Mouse (Mus musculus) mammary gland, adult 2 months (tissue): ENCODE measurements around the gene Actc1. TPM values are rescaled to one million over a fixed set of nuclear protein-coding genes. Genes with fewer than 3 reads are reported as not detected.

Experiments
- polyA plus RNA-seq: library from polyadenylated mRNA; depleted of rRNA; stranded (reverse); fragments of >200 nt; gene quantifications from 2 replicates; pipeline ENCODE4 v1.2.3, GENCODE M21; 2012; ENCODE audit warnings: low replicate concordance; rRNA removed

Actc1 gene
- 2.1 and 75.4 TPM in 2 replicates for polyA plus RNA-seq

DNA sequence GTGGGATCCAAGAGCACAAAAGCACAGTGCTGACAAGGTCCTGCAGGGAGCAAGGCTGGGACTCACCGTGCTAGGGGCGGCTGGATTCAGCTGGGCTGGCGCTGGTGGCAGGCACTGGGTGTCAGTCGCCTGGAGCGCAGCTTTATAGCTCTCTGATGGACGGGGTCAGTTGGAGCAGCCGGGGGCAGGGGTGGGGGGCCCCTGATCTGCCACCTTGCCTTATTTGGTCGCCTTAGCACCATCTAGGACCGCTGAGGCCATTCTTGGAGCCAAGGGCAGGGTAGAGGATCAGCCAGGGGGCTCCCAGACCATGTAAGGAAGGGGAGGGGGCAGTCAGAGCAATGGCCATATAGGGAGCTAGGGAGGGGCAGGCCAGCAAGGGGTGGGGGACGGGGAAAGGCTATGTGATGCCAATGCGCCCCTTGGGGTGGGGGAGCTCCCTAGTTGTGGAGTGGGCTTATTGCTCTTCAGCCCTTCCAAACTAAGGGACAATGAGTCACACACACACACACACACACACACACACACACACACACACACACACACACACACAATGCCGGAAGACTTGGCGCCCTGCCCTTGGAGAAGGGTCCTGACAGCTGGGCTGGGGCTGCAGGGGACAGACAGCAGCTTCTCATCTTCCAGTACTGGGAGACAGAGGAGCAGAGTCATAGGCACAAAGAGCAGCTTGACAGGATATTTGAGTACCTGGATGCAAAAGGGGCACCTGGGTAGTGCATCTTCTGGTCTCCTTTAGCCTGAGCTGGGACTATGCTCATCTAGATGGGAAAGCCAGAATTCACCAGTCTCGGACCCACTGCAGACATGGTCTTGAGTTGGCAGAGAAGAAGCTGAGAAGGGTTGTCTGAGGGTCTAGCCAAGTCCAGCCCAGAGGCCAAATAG lies at the start of gene Actc1:
TSS of gene Actc1 (minus strand) at position 853 of the 903 bp plus-strand sequence.

DNA sequence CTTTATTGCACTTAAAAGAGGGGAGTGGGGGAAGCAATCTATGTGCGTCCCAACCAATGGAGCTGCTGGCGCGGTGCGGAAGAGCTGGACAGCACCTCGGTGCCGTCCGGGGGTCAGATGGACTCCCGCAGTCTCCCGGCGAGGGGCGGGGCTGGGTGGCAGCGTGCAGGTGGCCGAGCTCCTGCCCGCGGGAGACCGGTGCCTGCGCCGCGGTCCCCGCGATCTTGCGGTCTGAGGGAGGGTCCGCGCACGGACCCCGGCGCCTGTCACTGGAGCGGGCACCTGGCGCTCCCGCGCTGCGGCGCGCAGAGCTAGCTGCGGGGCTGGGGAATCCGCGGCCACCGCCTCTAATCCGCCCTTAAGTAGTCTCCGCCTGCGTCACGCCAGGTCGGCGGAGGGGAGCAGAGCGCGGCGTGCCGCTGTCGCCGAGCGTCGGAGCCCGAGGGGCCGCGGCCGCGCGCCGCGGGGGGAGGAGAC lies 40.0 kb downstream of the Actc1 start, which contains the start of gene Gjd2:
TSS of gene Gjd2 (minus strand) at position 325 of the 477 bp plus-strand sequence.

Other genes with a start within 250 kb of the Actc1 start
- 0.19 and 0.29 TPM in 2 replicates for gene Scg5, start 224.4 kb downstream of the Actc1 start, polyA plus RNA-seq
- 0.51 and 1.3 TPM in 2 replicates for gene Arhgap11a, start 204.9 kb downstream of the Actc1 start, polyA plus RNA-seq
- gene Gjd2, start 39.9 kb downstream of the Actc1 start, polyA plus RNA-seq = not detected in 2 replicates
- gene Aqr, start 133.5 kb upstream of the Actc1 start, polyA plus RNA-seq = 17.5 and 21.4 TPM in 2 replicates
- 0.61 and 2.3 TPM in 2 replicates for gene Zfp770, start 147.9 kb upstream of the Actc1 start, polyA plus RNA-seq